Mouse (Mus musculus) spleen, postnatal 0 days (tissue): ENCODE measurements around the gene Olfr110. TPM values are rescaled to one million over a fixed set of nuclear protein-coding genes. Genes with fewer than 3 reads are reported as not detected.

Source experiments
- polyA plus RNA-seq: library from polyadenylated mRNA; unstranded; fragments of >200 nt; fragmentation: Nextera tagmentation; extraction: Ambion mirVana; gene quantifications from 2 replicates; pipeline ENCODE4 v1.2.1, GENCODE M21; 2015

Olfr110 gene
- polyA plus RNA-seq = not detected in 2 replicates

DNA sequence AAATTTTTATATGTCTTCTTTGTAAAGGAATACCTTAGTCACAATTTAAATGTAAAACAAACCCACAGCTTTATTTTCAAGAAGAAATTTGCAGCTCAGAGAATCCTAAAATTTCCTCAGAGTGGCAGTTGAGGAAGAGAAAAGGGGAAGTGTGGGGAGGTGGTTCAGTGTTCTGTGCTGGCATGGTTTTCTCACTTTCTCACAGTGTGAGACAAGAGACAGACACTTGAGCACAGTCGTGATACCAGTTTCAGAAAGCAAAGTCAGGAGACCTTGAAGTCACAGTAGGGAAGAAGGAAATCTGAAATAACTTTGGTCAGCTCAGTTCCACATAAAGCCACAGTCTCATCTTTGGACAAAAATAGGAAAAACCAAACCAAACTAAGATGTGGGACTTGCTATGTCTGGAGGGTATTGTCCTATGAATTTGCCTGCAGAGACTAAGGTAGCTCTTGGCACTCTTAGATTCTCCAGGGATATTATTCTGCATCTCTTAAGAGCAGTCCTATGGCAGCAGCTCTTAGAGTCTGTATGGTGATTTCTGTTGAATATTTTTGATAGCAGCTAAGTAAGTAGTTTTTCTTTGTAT, at the start of gene Olfr110:
TSS of gene Olfr110 (plus strand) at position 539 of the 589 bp plus-strand sequence.

DNA sequence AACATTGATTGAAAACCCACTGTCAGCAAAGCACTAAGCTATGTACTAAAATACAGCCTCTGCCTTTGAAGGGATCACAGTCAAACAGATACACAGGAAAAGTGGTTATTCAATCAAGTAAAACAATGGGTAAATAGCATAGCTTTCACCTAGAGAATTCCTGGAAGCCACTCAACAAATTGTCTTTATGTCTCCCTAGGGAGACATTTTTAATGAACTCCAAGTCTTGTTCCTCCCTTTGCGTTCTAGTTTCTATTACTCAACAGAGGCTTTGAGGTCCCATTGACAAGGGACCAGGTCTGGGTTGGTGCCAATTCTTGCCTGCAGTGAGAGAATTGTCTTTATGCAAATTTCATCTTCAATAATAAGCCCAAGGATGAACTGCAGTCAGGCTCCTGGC, 47.1 kb upstream of the Olfr110 start, which contains the start of gene Olfr108:
TSS of gene Olfr108 (plus strand) at position 301 of the 400 bp plus-strand sequence.

DNA sequence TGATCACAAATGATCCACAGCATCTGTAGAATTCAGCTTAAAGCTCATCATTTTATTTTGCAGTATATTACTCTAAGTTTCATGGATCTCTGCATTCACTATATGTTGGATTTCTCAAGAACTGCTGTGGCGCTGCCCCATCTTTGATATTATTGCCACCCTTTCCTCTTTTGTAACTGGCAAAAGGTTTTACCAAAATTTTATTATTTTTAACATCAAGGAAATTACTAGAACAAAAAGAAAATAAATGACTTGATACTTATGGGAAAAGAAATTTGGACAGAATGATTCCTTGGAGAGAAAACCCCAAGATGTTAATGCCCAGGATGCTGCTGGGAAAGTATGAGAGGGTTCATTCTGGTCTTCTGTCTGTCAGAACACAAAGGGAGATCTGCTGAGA, 33.7 kb upstream of the Olfr110 start, which contains the start of gene Olfr109:
TSS of gene Olfr109 (plus strand) at position 301 of the 400 bp plus-strand sequence.

DNA sequence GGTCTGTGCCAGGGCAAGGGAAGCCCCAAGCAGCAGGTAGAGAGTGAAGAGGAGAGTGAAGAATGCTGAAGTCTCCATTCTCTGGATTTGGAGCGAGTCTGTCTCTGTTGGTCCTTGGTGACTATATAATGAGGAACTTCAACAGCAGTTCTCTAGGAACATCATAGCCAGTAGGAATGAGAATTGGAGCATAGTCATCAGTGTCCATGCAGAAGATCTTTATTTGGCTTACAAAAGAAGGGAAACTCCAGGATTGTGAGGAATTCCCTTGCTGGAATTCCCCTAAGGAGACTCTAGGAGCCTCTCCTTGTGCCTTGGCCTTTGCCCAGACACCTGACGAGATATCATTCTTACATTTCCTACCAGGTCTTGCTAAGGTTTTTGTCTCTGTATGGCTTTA, 8.8 kb upstream of the Olfr110 start, which contains the start of gene H2-M2:
TSS of gene H2-M2 (minus strand) at position 101 of the 400 bp plus-strand sequence.

DNA sequence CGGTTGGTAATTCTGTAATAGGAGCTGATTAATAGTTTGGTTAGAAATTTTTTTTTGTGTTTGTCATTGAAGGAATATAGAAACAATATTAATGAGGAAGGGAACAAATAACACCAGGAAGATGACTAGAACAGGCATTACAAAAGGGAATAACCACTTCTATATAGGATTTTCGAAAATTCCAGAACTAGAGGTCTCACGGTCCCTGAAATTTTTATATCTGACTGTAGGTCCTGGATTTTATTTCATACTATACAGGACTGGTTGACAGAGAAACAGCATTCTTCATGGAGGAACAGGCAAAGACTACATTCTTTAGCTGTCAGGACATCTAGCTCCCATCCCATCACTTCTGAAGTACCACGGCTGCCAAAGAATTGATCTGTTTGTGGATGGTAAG, 15.5 kb downstream of the Olfr110 start, which contains the start of gene Olfr111:
TSS of gene Olfr111 (plus strand) at position 301 of the 400 bp plus-strand sequence.

Other genes with a start within 250 kb of the Olfr110 start
- gene Olfr98, start 228.7 kb upstream of the Olfr110 start, polyA plus RNA-seq = not detected in 2 replicates
- 5.1 and 6.1 TPM in 2 replicates for gene H2-M3, start 222.2 kb upstream of the Olfr110 start, polyA plus RNA-seq
- gene Olfr99, start 209.0 kb upstream of the Olfr110 start, polyA plus RNA-seq = not detected in 2 replicates
- not detected in 2 replicates for gene Olfr101, start 188.2 kb upstream of the Olfr110 start, polyA plus RNA-seq
- gene Olfr102, start 175.4 kb upstream of the Olfr110 start, polyA plus RNA-seq = not detected in 2 replicates
- gene Olfr103, start 152.8 kb upstream of the Olfr110 start, polyA plus RNA-seq = not detected in 2 replicates
- not detected in 2 replicates for gene Olfr104-ps, start 132.9 kb upstream of the Olfr110 start, polyA plus RNA-seq
- gene Olfr105-ps, start 113.4 kb upstream of the Olfr110 start, polyA plus RNA-seq = not detected in 2 replicates
- not detected in 2 replicates for gene Olfr106-ps, start 102.1 kb upstream of the Olfr110 start, polyA plus RNA-seq
- not detected in 2 replicates for gene Olfr107, start 93.2 kb upstream of the Olfr110 start, polyA plus RNA-seq
- not detected in 2 replicates for gene Olfr108, start 47.0 kb upstream of the Olfr110 start, polyA plus RNA-seq
- not detected in 2 replicates for gene Olfr109, start 33.6 kb upstream of the Olfr110 start, polyA plus RNA-seq
- gene H2-M2, start 8.9 kb upstream of the Olfr110 start, polyA plus RNA-seq = 0.16 TPM in 1 of 2 replicates, not detected in the other
- 0.05 TPM in 1 of 2 replicates, not detected in the other for gene Olfr111, start 15.6 kb downstream of the Olfr110 start, polyA plus RNA-seq
- not detected in 2 replicates for gene Olfr112, start 77.0 kb downstream of the Olfr110 start, polyA plus RNA-seq
- gene Olfr113, start 85.2 kb downstream of the Olfr110 start, polyA plus RNA-seq = not detected in 2 replicates
- gene Olfr114, start 100.3 kb downstream of the Olfr110 start, polyA plus RNA-seq = not detected in 2 replicates
- not detected in 2 replicates for gene Olfr115, start 134.6 kb downstream of the Olfr110 start, polyA plus RNA-seq
- gene Olfr116, start 134.7 kb downstream of the Olfr110 start, polyA plus RNA-seq = not detected in 2 replicates
- gene Olfr117, start 171.3 kb downstream of the Olfr110 start, polyA plus RNA-seq = not detected in 2 replicates
- gene Olfr118, start 174.5 kb downstream of the Olfr110 start, polyA plus RNA-seq = not detected in 2 replicates
- gene Olfr119, start 204.1 kb downstream of the Olfr110 start, polyA plus RNA-seq = not detected in 2 replicates
- gene Olfr120, start 229.3 kb downstream of the Olfr110 start, polyA plus RNA-seq = not detected in 2 replicates